Mouse (Mus musculus) MEL (cell line): ENCODE measurements around the gene Gab2. TPM values are rescaled to one million over a fixed set of nuclear protein-coding genes. Genes with fewer than 3 reads are reported as not detected.

Experiments
- DNase-seq: peaks from one replicate; pipeline ENCODE4 v3.0.0; 2011; ENCODE audit warnings: low read depth, low spot score
- H3K27ac ChIP-seq: 2 replicates; pipeline ENCODE4 v1.5.1; 2012; ENCODE audit warnings: low read depth, mild to moderate bottlenecking, control low read depth, low read length, moderate library complexity; ENCODE audit not compliant: control insufficient read depth
- H3K27me3 ChIP-seq, 2 experiments: fragments of 150-350 bp in 1 of 2; sonication (generic) in 1 of 2; 2 replicates each; pipeline ENCODE4 v1.6.1; 2012; ENCODE audit warnings: low read length in 2 of 2, mild to moderate bottlenecking in 2 of 2, improper control_type of control experiment in 1 of 2, moderate library complexity in 1 of 2; ENCODE audit not compliant: insufficient read depth in 2 of 2, control insufficient read depth in 1 of 2
- H3K36me3 ChIP-seq, 2 experiments: 2 replicates each; pipeline ENCODE4 v1.6.1; 2012 to 2014; ENCODE audit warnings: low read length in 2 of 2, improper control_type of control experiment in 1 of 2, inconsistent platforms in 1 of 2, mild to moderate bottlenecking in 1 of 2; ENCODE audit not compliant: insufficient read depth in 2 of 2, control insufficient read depth in 1 of 2
- H3K4me1 ChIP-seq, 2 experiments: fragments of 150-350 bp in 1 of 2; sonication (generic) in 1 of 2; 2 replicates each; pipeline ENCODE4 v1.6.1; 2012; ENCODE audit warnings: low read length in 2 of 2, improper control_type of control experiment in 1 of 2, mild to moderate bottlenecking in 1 of 2; ENCODE audit not compliant: insufficient read depth in 2 of 2, control insufficient read depth in 1 of 2
- H3K4me3 ChIP-seq, 2 experiments: fragments of 150-350 bp in 1 of 2; sonication (generic) in 1 of 2; 2 replicates each; pipeline ENCODE4 v1.5.1; 2012; ENCODE audit warnings: low read depth in 2 of 2, low read length in 2 of 2, mild to moderate bottlenecking in 2 of 2, moderate library complexity in 2 of 2, control low read depth in 1 of 2, improper control_type of control experiment in 1 of 2; ENCODE audit not compliant: control insufficient read depth in 1 of 2, insufficient read depth in 1 of 2
- H3K79me2 ChIP-seq: 2 replicates; pipeline ENCODE4 v1.6.1; 2012; ENCODE audit warnings: mild to moderate bottlenecking, low read length, moderate library complexity; ENCODE audit not compliant: control insufficient read depth, poor library complexity, insufficient read depth
- H3K9ac ChIP-seq: 2 replicates; pipeline ENCODE4 v1.6.1; 2012; ENCODE audit warnings: low read depth, mild to moderate bottlenecking, control low read depth, low read length, moderate library complexity; ENCODE audit not compliant: control insufficient read depth, poor library complexity, severe bottlenecking
- H3K9me3 ChIP-seq: fragments of 150-350 bp; sonication (generic); replicated peaks from 2 replicates; pipeline ENCODE4 v1.6.1; 2012; ENCODE audit warnings: mild to moderate bottlenecking, low read length, improper control_type of control experiment, moderate library complexity; ENCODE audit not compliant: insufficient read depth
- BHLHE40 ChIP-seq: IDR thresholded peaks from 2 replicates; pipeline ENCODE4 v1.6.1; 2012; ENCODE audit warnings: low read depth, mild to moderate bottlenecking, inconsistent platforms, low read length, improper control_type of control experiment, borderline replicate concordance
- CHD1 ChIP-seq: IDR thresholded peaks from 2 replicates; pipeline ENCODE4 v1.6.1; 2012; ENCODE audit warnings: low read depth, mild to moderate bottlenecking, inconsistent platforms, low read length, improper control_type of control experiment
- CHD2 ChIP-seq: IDR thresholded peaks from 2 replicates; pipeline ENCODE4 v1.6.1; 2011; ENCODE audit warnings: low read length, improper control_type of control experiment
- CTCF ChIP-seq, 3 experiments: IDR thresholded peaks in 2 of 3; conservative IDR thresholded peaks in 1 of 3; 2 replicates each; pipeline ENCODE4 v1.5.1; 2011 to 2012; ENCODE audit warnings: low read length in 3 of 3, low read depth in 2 of 3, mild to moderate bottlenecking in 2 of 3, improper control_type of control experiment in 1 of 3, inconsistent platforms in 1 of 3, mixed read lengths in 1 of 3, moderate library complexity in 1 of 3; ENCODE audit not compliant: control insufficient read depth in 1 of 3, insufficient read depth in 1 of 3, poor library complexity in 1 of 3, severe bottlenecking in 1 of 3
- E2F4 ChIP-seq: IDR thresholded peaks from 2 replicates; pipeline ENCODE4 v1.6.1; 2011; ENCODE audit warnings: low read depth, low read length, improper control_type of control experiment, borderline replicate concordance
- ELF1 ChIP-seq: IDR thresholded peaks from 2 replicates; pipeline ENCODE4 v1.6.1; 2014; ENCODE audit warnings: low read depth, mild to moderate bottlenecking, inconsistent platforms, low read length, improper control_type of control experiment, moderate library complexity
- EP300 ChIP-seq, 2 experiments: IDR thresholded peaks; 2 replicates each; pipeline ENCODE4 v1.6.1; 2011; ENCODE audit warnings: improper control_type of control experiment in 2 of 2, low read length in 2 of 2, low read depth in 1 of 2, mild to moderate bottlenecking in 1 of 2
- ETS1 ChIP-seq: IDR thresholded peaks from 2 replicates; pipeline ENCODE4 v1.6.1; 2012; ENCODE audit warnings: low read depth, mild to moderate bottlenecking, inconsistent platforms, low read length, improper control_type of control experiment, moderate library complexity
- GABPA ChIP-seq: IDR thresholded peaks from 2 replicates; pipeline ENCODE4 v1.6.1; 2012; ENCODE audit warnings: low read depth, mild to moderate bottlenecking, inconsistent platforms, low read length, improper control_type of control experiment, moderate library complexity
- GATA1 ChIP-seq: IDR thresholded peaks from 2 replicates; pipeline ENCODE4 v1.6.1; 2011; ENCODE audit warnings: low read depth, low read length, improper control_type of control experiment
- HCFC1 ChIP-seq: IDR thresholded peaks from 2 replicates; pipeline ENCODE4 v1.6.1; 2012; ENCODE audit warnings: low read depth, mild to moderate bottlenecking, inconsistent platforms, low read length, improper control_type of control experiment, moderate library complexity
- MAFK ChIP-seq: IDR thresholded peaks from 2 replicates; pipeline ENCODE4 v1.6.1; 2011; ENCODE audit warnings: low read depth, mild to moderate bottlenecking, low read length, improper control_type of control experiment, borderline replicate concordance
- MAX ChIP-seq: IDR thresholded peaks from 2 replicates; pipeline ENCODE4 v1.6.1; 2011; ENCODE audit warnings: low read length, improper control_type of control experiment
- MAZ ChIP-seq: IDR thresholded peaks from 2 replicates; pipeline ENCODE4 v1.6.1; 2012; ENCODE audit warnings: low read depth, mild to moderate bottlenecking, inconsistent platforms, low read length, improper control_type of control experiment
- MEF2A ChIP-seq: IDR thresholded peaks from 2 replicates; pipeline ENCODE4 v1.6.1; 2014; ENCODE audit warnings: low read depth, mild to moderate bottlenecking, inconsistent platforms, low read length, improper control_type of control experiment; ENCODE audit not compliant: poor library complexity, insufficient replicate concordance, severe bottlenecking; ENCODE audit errors: extremely low read depth
- MXI1 ChIP-seq: IDR thresholded peaks from 2 replicates; pipeline ENCODE4 v1.6.1; 2011; ENCODE audit warnings: mild to moderate bottlenecking, low read depth, low read length, improper control_type of control experiment
- MYB ChIP-seq: IDR thresholded peaks from 2 replicates; pipeline ENCODE4 v1.6.1; 2011; ENCODE audit warnings: mild to moderate bottlenecking, low read depth, low read length, improper control_type of control experiment
- MYC ChIP-seq: IDR thresholded peaks from 2 replicates; pipeline ENCODE4 v1.6.1; 2011; ENCODE audit warnings: low read depth, mild to moderate bottlenecking, low read length, improper control_type of control experiment, moderate library complexity
- NELFE ChIP-seq: IDR thresholded peaks from 2 replicates; pipeline ENCODE4 v1.6.1; 2011; ENCODE audit warnings: low read depth, low read length, improper control_type of control experiment
- NRF1 ChIP-seq: IDR thresholded peaks from 2 replicates; pipeline ENCODE4 v1.6.1; 2014; ENCODE audit warnings: low read depth, mild to moderate bottlenecking, inconsistent platforms, low read length, improper control_type of control experiment, moderate library complexity; ENCODE audit not compliant: poor library complexity, insufficient read depth, severe bottlenecking
- POLR2A ChIP-seq, 2 experiments: IDR thresholded peaks; 2 replicates each; pipeline ENCODE4 v1.6.1; 2011 to 2012; ENCODE audit warnings: low read length in 2 of 2, mild to moderate bottlenecking in 2 of 2, control low read depth in 1 of 2, improper control_type of control experiment in 1 of 2, low read depth in 1 of 2, moderate library complexity in 1 of 2; ENCODE audit not compliant: control insufficient read depth in 1 of 2, insufficient read depth in 1 of 2, poor library complexity in 1 of 2
- POLR2AphosphoS2 ChIP-seq: IDR thresholded peaks from 2 replicates; pipeline ENCODE4 v1.6.1; 2011; ENCODE audit warnings: low read length, improper control_type of control experiment
- RAD21 ChIP-seq: IDR thresholded peaks from 2 replicates; pipeline ENCODE4 v1.6.1; 2011; ENCODE audit warnings: mild to moderate bottlenecking, low read depth, low read length, improper control_type of control experiment
- RCOR1 ChIP-seq: IDR thresholded peaks from 2 replicates; pipeline ENCODE4 v1.6.1; 2012; ENCODE audit warnings: low read depth, mild to moderate bottlenecking, inconsistent platforms, low read length, improper control_type of control experiment
- SIN3A ChIP-seq: IDR thresholded peaks from 2 replicates; pipeline ENCODE4 v1.6.1; 2012; ENCODE audit warnings: low read length, improper control_type of control experiment, inconsistent platforms
- SMC3 ChIP-seq: IDR thresholded peaks from 2 replicates; pipeline ENCODE4 v1.6.1; 2011; ENCODE audit warnings: low read depth, low read length, improper control_type of control experiment
- TAL1 ChIP-seq: IDR thresholded peaks from 2 replicates; pipeline ENCODE4 v1.6.1; 2012; ENCODE audit warnings: mild to moderate bottlenecking, inconsistent platforms, low read length, moderate library complexity, mixed read lengths
- TBP ChIP-seq: IDR thresholded peaks from 2 replicates; pipeline ENCODE4 v1.8.0; 2011; ENCODE audit warnings: low read depth, low read length, improper control_type of control experiment
- TCF12 ChIP-seq: IDR thresholded peaks from 2 replicates; pipeline ENCODE4 v1.6.1; 2014; ENCODE audit warnings: low read depth, mild to moderate bottlenecking, inconsistent platforms, low read length, improper control_type of control experiment, moderate library complexity
- UBTF ChIP-seq: IDR thresholded peaks from 2 replicates; pipeline ENCODE4 v1.6.1; 2012; ENCODE audit warnings: low read depth, mild to moderate bottlenecking, inconsistent platforms, low read length, improper control_type of control experiment, moderate library complexity, borderline replicate concordance; ENCODE audit not compliant: insufficient read depth
- USF2 ChIP-seq, 2 experiments: IDR thresholded peaks; 2 replicates each; pipeline ENCODE4 v1.6.1; 2011 to 2012; ENCODE audit warnings: improper control_type of control experiment in 2 of 2, low read length in 2 of 2, borderline replicate concordance in 1 of 2, inconsistent platforms in 1 of 2, low read depth in 1 of 2, mild to moderate bottlenecking in 1 of 2; ENCODE audit not compliant: insufficient read depth in 1 of 2
- ZC3H11A ChIP-seq: IDR thresholded peaks from 2 replicates; pipeline ENCODE4 v1.6.1; 2012; ENCODE audit warnings: low read depth, mild to moderate bottlenecking, inconsistent platforms, low read length, improper control_type of control experiment
- ZKSCAN1 ChIP-seq: IDR thresholded peaks from 2 replicates; pipeline ENCODE4 v1.6.1; 2012; ENCODE audit warnings: low read depth, mild to moderate bottlenecking, inconsistent platforms, low read length, improper control_type of control experiment, moderate library complexity
- ZMIZ1 ChIP-seq: IDR thresholded peaks from 2 replicates; pipeline ENCODE4 v1.6.1; 2012; ENCODE audit warnings: low read depth, mild to moderate bottlenecking, inconsistent platforms, low read length, improper control_type of control experiment, moderate library complexity
- ZNF384 ChIP-seq: IDR thresholded peaks from 2 replicates; pipeline ENCODE4 v1.6.1; 2012; ENCODE audit warnings: low read depth, mild to moderate bottlenecking, inconsistent platforms, low read length, improper control_type of control experiment
- polyA plus RNA-seq, 2 experiments: library from polyadenylated mRNA; stranded (reverse) in 1 of 2; unstranded in 1 of 2; fragments of >175 nt in 1 of 2; fragments of >200 nt in 1 of 2; gene quantifications; 2 replicates each; pipeline versions ENCODE4 v1.2.1 to v1.2.4; 2012; ENCODE audit warnings: low replicate concordance in 2 of 2, low read depth in 1 of 2; ENCODE audit not compliant: insufficient read length in 2 of 2, insufficient read depth in 1 of 2, missing spikeins in 1 of 2
- total RNA-seq: library from RNA; depleted of rRNA; stranded (reverse); fragments of 300-350 nt; gene quantifications from 2 replicates; pipeline ENCODE4 v1.2.3, GENCODE M21; 2012

Gene Gab2
- total and polyA plus RNA-seq, 3 experiments, result 5.0 to 11.5 TPM; not detected in 1

GRCm38 (mm10) chr7:97208811-97209549 is 127.6 kb downstream of the Gab2 start:
- peak; percentile 78 for DNase-seq
- Histone ChIP-seq H3K9ac (peak overlapping the region; percentile 73), H3K4me1 (peaks cover 37 to 52% of the 10 kb centered on the region in 2 experiments)
- TF ChIP-seq BHLHE40 (peak; percentile 72; the same call in 1 of the 2 replicates), ZC3H11A (0 out of 2 replicates have a peak, but pooled peaks have one; percentile 1), NELFE (0 out of 2 replicates have a peak, but pooled peaks have one; percentile 24), SIN3A (peak; percentile 95), HCFC1 (peak; percentile 69), MXI1 (peak; percentile 41; the same call in 1 of the 2 replicates), CHD2 (no peak), GABPA (no peak), EP300 (IDR thresholded peaks at IDR 0.05; ENCODE audit: low read depth in 1 of 2, low read length in 2 of 2) (peak; percentile 97 to 99), MYB (peak; percentile 87), TCF12 (peak; percentile 97), MEF2A (peak; percentile 80; the same call in 1 of the 2 replicates), POLR2A (IDR thresholded peaks at IDR 0.05; ENCODE audit: control insufficient read depth in 1 of 2, insufficient read depth in 1 of 2, low read depth in 1 of 2, low read length in 2 of 2, poor library complexity in 1 of 2) (peak in 1 of 2 experiments; percentile 39; a peak in 1 of 4 replicates), ELF1 (0 out of 2 replicates have a peak, but pooled peaks have one; percentile 29), ZKSCAN1 (no peak), USF2 (IDR thresholded peaks at IDR 0.05; ENCODE audit: borderline replicate concordance in 1 of 2, insufficient read depth in 1 of 2, low read depth in 1 of 2, low read length in 2 of 2) (no peak), MAZ (no peak), MAFK (peak; percentile 61; the same call in 1 of the 2 replicates), CTCF (IDR thresholded peaks at IDR 0.05 in 2 of 3, conservative IDR thresholded peaks at IDR 0.05 in 1 of 3; ENCODE audit: control insufficient read depth in 1 of 3, insufficient read depth in 1 of 3, low read depth in 2 of 3, low read length in 3 of 3, poor library complexity in 1 of 3, severe bottlenecking in 1 of 3) (no peak), NRF1 (no peak), SMC3 (no peak), ZMIZ1 (peak; percentile 80), ETS1 (peak; percentile 97), TAL1 (no peak), POLR2AphosphoS2 (no peak; the same call in 1 of the 2 replicates), MAX (no peak), E2F4 (peak; percentile 17; the same call in 1 of the 2 replicates), CHD1 (0 out of 2 replicates have a peak, but pooled peaks have one; percentile 35), MYC (peak; percentile 54; the same call in 1 of the 2 replicates), GATA1 (peak; percentile 99), RCOR1 (peak; percentile 76; the same call in 1 of the 2 replicates), ZNF384 (peak; percentile 21; the same call in 1 of the 2 replicates), RAD21 (no peak), UBTF (no peak), TBP (no peak; the same call in 1 of the 2 replicates)

More at GRCm38 (mm10) chr7:97208811-97209549, 127.6 kb downstream of the Gab2 start:
- Histone ChIP-seq H3K27me3 (no peaks in the 10 kb centered on the region), H3K4me3 (peak overlapping the region in 1 of 2 experiments; percentile 36; a peak in 2 of 4 replicates), H3K9me3 (no peaks in the 10 kb centered on the region), H3K36me3 (peaks cover 0 to 51% of the 10 kb centered on the region in 2 experiments; a peak in 2 of 4 replicates), H3K27ac (peak overlapping the region; percentile 99), H3K79me2 (peaks cover 6% of the 10 kb centered on the region)
